Mouse (Mus musculus) cerebellum, adult 11-12 months (tissue): Measurements from ENCODE around the gene Trak2.
"Not testable (repeated sequence)": the region's sequence is repeated elsewhere in the genome, so short reads cannot be mapped to it uniquely, and the experiment has no call there.

Experiments used
- DNase-seq: peaks from one replicate; pipeline ENCODE4 v3.0.0; 2022

Trak2 gene

GRCm38 (mm10) chr1:58973366-58974221 lies at the start of gene Trak2, which contains the start of gene Stradb:
Gene Trak2 (minus strand): TSS chr1:58973430.
Gene Stradb (plus strand): TSS chr1:58973522.
- peak; percentile 96 for DNase-seq

GRCm38 (mm10) chr1:59021556-59021955 lies 48.3 kb upstream of the Trak2 start:
- no peak for DNase-seq

GRCm38 (mm10) chr1:59009250-59009649 lies 36.0 kb upstream of the Trak2 start:
- DNase-seq = no peak

GRCm38 (mm10) chr1:58995313-58995712 lies 22.1 kb upstream of the Trak2 start:
- no peak for DNase-seq

- no peak for DNase-seq
Observed at GRCm38 (mm10) chr1:58993723-58994122, 20.5 kb upstream of the Trak2 start.

GRCm38 (mm10) chr1:58993144-58993543 lies 19.9 kb upstream of the Trak2 start:
- DNase-seq = no peak

- no peak for DNase-seq
Observed at GRCm38 (mm10) chr1:58984586-58984985, 11.4 kb upstream of the Trak2 start.

- no peak for DNase-seq
Observed at GRCm38 (mm10) chr1:58982276-58982675, 9.0 kb upstream of the Trak2 start.

GRCm38 (mm10) chr1:58972851-58973365 lies 322 bp downstream of the Trak2 start:
- peak; percentile 82 for DNase-seq

GRCm38 (mm10) chr1:58971097-58971496 lies 2.1 kb downstream of the Trak2 start:
- peak; percentile 19 for DNase-seq

- DNase-seq = no peak
Observed at GRCm38 (mm10) chr1:58970054-58970453, 3.2 kb downstream of the Trak2 start.

- DNase-seq = no peak
Observed at GRCm38 (mm10) chr1:58967534-58967933, 5.7 kb downstream of the Trak2 start.

GRCm38 (mm10) chr1:58962865-58963264 lies 10.4 kb downstream of the Trak2 start:
- no peak for DNase-seq

GRCm38 (mm10) chr1:58962418-58962817 lies 10.8 kb downstream of the Trak2 start:
- DNase-seq = peak; percentile 39

- DNase-seq = no peak
Observed at GRCm38 (mm10) chr1:58961152-58961893, 11.9 kb downstream of the Trak2 start.

GRCm38 (mm10) chr1:58959682-58960081 lies 13.5 kb downstream of the Trak2 start:
- no peak for DNase-seq

GRCm38 (mm10) chr1:58958789-58959526 lies 14.3 kb downstream of the Trak2 start:
- DNase-seq = not testable (repeated sequence)

- DNase-seq = no peak
Observed at GRCm38 (mm10) chr1:58957931-58958330, 15.3 kb downstream of the Trak2 start.

- no peak for DNase-seq
Observed at GRCm38 (mm10) chr1:58956229-58956628, 17.0 kb downstream of the Trak2 start.

- DNase-seq = no peak
Observed at GRCm38 (mm10) chr1:58955716-58956115, 17.5 kb downstream of the Trak2 start.

GRCm38 (mm10) chr1:58954578-58955410 lies 18.4 kb downstream of the Trak2 start:
- no peak for DNase-seq
